Mouse (Mus musculus) c-Kit-positive CD71-positive TER-119-negative erythroid progenitor cells, embryonic 14.5 days (primary cell): Measurements from ENCODE around the gene Nubp1.
A peak's percentile ranks its signal among the peaks of the same experiment; 100 is the strongest.

ENCODE experiments used
- DNase-seq: peaks from one replicate; pipeline ENCODE4 v3.0.0-alpha.2; 2013; ENCODE audit warnings: low read depth

Gene Nubp1

DNA sequence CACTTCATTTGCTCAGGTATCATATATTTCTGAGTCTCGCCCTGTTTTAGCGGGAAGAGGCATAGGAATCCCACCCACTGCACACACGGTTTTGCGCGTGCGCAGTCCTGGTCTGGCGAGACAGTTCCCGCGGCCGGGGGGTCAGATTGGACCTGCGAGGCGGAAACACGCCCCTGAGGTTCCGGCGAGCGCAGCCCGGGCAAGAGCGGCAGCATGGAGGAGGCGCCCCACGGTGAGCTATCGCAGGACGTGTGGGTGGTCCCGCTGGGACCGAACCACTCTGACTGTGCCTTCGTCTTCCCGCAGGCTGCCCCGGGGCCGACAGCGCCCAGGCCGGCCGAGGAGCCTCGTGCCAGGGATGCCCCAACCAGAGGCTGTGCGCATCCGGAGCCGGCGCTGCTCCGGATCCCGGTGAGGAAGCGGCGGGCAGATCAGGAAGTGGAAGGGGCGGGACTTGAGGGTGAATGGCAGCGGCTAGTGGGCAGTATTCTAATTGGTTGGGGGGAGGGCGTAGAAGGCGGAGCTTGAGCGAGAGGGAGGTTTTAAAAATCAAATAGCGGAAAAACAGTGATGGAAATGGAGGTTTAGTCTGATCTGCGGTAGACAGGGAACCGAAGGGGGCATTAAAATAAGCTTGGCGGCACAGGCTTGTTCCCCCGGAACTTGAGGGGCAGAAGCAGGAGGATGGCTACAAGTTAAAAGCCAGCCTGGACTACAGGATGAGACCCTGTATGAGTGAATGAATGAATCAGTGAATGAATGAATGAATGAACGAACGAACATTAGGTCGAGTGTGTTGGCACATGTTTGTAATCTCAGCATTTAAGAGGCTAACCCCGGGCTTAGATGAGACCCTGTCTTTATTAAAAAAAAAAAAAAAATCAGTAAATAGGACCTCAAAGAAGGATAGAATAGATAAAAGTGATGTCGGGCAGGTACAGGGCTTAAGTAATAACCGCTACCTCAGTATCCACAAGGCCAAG lies at the start of gene Nubp1:
Nubp1 (plus strand) TSS at position 185 of the 983 bp plus-strand sequence.
- peak; percentile 85 for DNase-seq

DNA sequence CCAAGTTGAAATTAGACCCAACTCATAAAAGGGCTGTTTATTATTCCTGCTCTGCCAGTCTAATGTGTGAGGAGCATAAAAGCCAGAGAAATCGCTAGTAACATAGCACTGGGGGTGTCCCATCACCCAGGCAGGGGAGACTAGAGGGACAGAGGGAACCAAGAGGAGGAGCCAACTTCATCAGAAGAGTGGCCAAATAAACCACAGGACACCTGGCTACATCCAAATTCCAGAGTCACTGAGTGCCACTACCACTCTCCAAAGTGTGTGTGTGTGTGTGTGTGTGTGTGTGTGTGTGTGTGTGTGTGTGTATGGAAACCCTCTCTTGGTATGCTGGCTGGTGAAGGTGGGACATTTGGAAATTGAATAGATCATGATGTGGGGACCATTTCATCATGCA lies 48.7 kb upstream of the Nubp1 start:
- no peak for DNase-seq

DNA sequence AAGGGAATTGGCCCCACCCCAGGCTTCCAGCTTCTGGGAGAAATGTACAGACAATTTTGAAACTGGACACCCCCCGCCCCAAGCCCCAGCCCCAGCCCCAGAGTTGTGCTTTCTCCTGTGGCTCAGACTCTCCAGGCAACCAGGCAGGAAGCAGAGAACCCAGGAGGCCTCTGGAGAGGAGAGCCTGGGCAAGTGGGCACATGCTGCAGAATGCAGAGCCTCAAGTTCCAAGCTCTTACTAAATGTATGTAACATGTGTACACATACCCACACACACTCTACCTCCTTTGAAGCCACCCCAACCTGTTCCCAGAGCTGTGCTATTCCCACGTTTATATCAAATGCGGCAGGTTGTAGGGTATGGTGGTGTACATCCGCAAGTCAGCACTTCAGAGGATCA lies 46.0 kb upstream of the Nubp1 start:
- DNase-seq: no peak

DNA sequence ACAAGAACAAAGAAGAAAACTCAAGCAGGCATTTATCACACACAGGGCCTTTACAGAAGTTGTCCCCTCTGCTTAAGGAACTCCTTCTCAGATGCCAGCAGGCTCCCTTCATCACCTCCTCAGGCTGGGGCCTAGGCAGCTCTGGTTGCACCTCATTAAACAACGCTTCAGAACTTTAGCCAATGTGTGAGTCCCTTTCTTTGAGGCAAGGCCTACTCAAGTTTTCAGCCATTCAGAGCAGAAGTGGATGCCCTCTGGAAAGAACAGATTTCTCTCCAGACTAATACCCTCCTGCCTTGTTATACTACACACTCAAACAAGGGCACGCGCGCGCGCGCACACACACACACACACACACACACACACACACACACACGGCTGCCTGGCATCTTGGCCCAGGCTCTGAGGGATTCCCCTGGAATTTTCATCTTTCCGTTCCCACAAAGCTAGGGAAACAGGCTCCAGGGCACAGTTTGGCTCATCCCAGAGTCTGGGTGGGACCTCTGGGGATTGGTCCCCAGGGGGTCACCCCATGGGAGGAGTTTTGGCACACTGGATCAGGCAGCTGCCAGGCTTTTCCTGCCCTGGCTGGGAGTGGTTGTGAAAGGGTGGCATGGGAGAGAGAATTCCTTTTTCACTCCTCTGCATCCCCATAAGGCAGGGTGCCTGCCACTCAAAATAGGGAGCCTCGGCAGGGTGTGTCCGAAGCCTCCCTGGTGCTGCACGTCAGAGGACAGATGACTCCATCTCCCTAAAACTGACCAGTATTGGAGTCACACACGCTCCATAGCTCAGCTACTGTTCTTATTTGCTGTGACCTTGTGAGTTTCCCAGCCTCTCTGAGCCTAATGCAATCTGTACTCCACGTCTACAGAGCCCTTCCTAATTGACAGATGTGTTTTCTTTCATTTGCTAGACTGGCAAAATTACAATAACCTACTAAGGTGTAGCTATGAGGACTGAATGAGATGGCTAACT lies 45.2 kb upstream of the Nubp1 start:
- no peak for DNase-seq

DNA sequence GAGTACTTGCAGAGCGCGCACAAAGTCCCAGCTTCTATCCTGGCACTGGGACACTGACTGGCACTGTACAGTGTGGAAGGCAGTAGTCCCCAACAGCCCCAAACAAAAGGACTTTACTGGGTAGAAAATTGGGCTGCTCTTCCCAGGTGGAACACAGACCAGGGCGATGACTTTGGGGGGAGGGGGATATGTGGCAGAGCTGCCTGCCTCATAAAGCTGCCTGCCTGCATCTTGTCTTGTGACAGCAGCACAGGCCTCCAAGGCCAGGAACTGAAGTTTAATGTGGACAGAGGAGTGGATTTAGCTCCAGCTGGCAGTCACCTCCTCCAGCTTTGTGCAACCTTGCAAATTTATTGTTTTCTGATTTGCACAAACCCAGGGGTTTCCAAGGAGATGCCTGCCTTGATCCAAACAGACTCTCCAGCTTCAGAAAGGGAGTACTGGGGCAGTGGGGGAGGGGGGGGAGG lies 42.2 kb upstream of the Nubp1 start:
- DNase-seq: no peak

DNA sequence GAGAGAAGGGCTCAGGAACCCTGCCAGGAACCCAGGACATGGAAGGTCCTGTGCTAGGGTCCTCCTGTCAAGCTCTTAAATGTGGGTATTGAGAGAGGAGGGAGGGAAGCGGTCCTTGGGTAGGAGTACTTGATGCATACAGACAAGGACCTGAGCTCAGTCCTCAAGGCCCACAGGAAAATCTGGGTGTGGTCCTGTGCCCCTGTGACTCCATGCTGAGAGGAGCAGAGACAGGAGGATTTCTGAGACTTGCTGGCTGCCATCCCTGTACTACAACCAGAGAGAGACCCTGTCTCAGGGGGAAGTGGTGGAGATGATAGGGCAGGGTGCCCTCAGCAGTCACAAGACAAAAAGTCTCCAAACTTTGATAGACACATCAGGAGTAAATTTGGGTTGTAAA lies 41.8 kb upstream of the Nubp1 start:
- DNase-seq: no peak

DNA sequence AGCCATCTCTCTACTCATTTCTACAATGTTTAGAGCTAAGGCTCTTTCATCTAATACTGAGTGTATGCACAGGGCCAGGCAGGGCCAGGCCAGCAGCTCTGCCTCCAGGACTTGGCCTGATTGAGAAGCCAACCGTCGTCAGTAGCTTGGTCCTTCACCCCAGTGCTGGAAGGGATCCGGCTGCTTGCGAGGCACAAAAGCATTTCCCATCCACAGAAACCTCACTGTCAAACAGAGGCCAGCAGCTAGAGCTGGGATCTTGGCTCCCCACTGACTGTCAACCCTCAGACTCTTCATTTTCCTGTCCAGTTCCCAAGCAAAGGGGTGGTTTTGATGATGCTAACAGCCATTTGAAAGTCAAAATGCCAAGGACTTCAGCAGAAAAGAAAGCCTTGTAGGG lies 39.4 kb upstream of the Nubp1 start:
- no peak for DNase-seq

DNA sequence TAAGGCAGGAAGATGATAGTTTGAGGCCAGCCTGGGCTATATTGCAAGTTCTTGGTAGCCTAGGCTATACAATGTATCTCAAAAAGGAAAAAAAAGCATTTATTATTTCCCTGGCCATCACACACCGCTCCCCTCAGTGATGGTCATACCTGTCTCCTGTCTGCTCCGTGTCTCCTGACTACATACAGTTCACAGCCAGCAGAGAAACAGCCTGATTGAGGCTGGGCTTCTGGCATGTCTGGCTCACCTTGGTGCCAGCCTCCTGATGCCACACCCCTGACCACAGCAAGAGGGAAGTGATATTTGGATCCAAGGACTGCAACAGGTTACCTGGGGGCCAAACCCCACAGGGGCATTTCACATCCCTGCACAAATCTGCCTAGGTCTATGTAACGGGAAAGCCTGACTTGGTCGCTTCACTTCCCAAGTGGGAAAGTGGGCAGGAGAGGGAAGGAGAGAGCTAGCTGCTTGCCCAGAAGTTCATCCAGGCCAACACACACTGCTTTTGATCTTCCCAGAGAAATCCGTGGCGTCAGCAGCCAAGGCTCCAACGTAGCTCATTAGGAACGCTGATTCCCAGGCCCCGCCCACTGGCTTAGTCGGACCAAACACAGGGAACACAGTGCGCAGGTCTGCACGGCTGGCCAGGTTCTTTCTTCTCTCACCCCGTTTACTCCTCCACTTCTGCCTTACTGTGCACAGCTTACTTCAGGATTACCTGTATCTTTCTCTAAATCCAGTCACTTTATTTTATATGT lies 37.3 kb upstream of the Nubp1 start:
- no peak for DNase-seq

DNA sequence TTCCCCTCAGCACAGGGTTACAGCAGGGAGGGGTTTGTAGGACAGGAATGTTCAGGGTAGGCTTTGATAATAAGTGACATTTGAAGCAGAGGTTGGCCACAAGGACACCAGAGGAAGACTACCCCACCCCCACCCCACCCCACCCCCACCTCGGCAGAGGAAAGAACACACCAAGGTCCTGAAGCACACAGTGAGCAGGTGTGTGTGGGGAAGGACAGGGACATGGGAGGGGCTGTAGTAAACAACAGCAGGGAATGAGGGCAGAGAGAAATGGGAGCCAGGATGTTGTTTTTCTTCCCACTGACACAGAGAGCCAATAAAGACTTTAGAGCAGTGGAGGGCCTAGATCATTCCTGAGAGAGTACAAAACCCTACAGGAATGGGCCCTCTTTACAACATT lies 34.5 kb upstream of the Nubp1 start:
- DNase-seq: no peak

DNA sequence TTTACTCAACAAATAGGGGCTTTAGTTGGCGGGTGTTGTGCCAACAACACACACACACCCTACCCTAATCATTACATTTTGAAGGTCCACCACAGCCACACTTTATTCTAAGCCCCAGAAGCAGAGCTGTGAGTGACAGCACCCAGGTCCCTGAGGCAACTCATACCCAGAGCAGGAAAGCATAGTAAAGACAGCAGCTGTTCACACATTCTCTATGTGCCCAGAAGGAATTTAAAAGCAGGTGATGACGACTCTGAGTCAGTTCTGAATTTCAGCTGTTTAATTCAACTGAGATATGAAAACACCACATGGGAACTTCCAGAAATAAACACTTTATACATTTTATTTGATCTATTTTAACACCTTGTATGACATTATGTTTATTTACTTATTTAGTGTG lies 32.2 kb upstream of the Nubp1 start:
- DNase-seq: no peak

DNA sequence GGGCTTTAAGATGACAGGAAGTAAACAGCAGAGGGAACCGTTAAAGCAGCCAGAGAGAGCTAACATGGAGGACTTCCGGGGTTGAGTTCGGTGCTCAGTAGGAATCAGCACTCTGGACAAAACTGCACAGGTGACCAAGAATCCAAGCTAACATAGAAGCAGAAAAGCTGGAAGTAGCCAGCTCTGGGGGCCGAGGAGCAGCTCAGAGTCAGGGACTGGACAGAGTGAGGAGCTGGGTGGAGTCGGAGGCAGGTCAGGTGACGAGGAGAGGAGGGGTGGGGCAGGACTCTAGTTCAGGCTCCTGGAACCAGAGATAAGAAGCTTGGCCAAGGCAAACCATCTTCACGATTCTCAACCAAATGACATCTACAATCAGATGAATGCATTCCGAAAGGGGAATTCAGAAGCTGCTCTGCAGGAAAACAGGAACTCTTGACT lies 27.7 kb upstream of the Nubp1 start:
- DNase-seq: peak; percentile 68

DNA sequence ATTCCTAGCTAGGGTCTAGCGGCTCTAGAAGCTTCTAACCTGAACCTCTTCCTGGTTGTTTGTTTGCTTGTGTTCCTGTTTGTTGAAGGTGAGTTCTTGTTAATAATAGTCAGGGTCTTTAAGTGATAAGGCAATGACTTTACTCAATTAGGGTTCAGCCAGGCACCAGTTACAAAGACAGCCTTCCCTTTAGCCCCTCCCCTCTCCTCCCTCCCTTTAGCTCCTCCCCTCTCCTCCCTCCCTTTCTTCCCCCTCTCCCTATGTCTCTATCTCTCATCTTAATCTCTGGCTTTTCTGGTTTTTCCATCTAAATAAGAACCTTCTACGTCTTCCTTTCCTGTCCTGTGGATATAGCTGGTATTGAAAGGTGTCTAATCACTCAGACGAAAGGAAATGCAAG lies 27.2 kb upstream of the Nubp1 start:
- no peak for DNase-seq

DNA sequence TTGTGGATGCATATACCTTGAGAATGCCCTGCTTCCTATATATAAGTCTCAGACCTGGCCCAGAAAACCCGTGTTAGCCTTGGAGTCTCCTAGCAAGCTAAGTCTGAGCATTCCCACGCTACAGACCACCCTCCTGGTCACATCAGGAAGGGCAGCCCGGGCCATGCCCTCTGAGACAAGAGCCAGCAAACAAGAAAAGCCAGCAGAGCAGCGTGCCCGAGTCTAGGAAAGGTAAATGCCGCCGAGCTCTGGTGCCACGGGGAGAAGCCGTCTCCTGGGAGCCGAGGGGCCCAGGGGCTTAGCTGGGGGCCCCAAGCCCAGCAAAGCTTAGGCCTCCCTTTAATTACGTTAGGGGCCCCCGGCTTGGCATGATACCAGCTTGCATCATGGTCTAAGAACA lies 26.5 kb upstream of the Nubp1 start:
- DNase-seq: no peak

DNA sequence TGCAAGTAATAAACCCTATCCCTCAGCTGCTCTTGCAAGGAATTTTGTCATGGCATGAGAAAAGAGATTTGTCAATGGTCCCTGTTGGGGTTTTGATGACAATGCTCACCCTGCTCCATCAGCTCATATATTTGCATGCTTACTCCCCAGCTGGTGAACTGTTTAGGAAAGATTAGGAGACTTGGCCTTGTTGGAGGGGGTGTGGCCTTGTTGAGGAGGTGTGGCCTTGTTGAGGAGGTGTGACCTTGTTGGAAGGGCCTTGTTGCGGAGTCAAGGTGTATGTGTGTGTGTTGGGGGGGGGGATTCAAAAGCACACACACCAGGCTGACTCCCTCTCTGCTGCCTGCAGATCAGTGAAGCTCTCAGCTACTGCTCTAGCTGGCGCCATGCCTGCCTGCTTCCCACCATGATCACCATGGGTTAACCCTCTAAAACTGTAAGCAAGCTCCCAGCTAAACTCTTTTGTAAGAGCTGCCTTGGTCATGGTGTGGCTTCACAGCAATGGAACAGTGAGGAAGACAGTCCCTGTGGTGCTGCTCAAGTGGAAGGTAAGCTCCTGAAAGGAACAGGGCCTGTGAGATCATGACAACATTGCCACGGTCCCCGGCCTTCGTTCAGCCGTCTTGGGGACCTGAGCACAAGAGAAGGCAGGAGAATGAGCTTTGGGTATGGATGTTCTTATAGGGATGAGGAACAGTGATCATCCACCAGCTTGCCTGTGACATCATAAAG lies 22.9 kb upstream of the Nubp1 start:
- no peak for DNase-seq

DNA sequence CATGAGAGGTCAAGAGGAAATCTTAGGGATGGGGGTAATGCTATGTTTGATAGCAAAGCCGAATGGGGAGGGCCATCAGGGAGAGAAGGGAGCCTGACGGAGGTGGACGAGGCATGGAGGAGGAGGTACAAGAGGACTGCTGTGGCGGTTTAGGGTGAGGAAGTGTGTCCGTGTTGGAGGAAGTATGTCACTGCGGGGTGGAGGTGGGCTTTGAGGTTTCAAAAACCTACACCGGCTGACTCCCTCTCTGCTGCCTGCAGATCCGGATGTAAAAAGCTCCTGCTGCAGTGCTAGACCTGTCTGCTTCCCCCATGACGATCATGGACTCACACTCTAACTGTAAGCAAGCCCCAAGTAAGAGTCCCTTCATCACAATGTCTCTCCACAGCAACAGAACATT lies 19.2 kb upstream of the Nubp1 start:
- no peak for DNase-seq

DNA sequence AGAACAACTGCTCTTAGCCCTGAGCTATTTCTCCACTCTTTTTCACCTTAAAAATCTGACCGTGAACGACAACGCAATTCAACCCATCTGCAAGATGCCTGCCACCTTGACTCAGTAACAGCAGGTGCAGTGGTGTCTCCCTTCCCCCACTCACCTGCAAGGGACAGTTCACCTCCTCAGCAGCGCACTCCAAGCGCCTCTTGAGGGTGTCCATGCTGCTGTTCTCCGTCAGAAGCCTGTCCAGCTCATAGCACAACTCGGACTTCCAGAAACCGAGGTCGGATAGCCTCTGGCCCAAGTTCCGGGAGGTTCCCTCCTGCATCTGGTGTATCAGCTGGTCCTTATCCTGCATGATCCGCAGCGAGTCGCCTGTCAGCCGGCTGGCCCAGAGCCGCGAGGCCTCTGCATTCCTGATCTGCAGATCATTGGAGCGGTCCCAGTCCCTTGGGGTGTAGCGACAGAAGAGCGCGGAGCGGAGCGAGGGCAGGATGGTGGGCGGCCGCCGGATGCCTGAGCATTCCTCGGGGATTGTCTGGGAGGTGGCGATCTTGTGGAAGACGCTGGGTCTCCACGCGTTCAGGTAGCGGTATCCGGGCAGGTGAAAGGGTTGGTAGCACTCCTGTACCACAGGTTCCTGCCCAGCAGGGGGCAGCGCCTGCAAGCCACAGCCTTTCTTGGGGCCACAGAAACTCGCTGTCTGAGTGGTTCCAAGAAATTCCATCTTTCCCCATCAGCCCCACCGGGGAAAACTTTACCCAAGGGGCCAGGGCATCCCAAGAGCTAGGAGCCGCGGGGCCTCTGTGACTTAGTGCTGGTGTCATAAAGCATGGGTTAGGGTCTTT lies 16.8 kb upstream of the Nubp1 start, which contains the start of gene Tekt5:
Tekt5 (minus strand) TSS at position 792 of the 842 bp plus-strand sequence.
- DNase-seq: no peak

DNA sequence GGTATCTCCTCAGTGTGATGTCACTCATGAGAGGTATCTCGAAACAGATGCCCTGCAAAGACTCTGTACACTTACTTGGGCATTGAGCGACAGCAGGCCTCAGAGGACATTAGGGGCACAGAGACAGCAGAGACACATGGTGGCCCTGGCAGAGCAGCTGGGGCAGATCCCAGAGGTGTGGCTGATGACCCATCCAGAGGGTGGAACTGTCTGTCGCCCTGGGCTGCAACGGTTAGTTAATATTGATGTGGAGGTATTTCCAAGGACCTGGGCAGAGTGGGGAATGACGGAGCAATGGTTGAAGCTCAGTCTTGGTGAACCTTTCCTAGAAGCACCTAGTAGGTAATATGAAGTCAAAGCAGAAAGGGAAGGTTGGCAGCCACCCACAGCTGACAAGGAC lies 13.0 kb upstream of the Nubp1 start:
- DNase-seq: no peak

DNA sequence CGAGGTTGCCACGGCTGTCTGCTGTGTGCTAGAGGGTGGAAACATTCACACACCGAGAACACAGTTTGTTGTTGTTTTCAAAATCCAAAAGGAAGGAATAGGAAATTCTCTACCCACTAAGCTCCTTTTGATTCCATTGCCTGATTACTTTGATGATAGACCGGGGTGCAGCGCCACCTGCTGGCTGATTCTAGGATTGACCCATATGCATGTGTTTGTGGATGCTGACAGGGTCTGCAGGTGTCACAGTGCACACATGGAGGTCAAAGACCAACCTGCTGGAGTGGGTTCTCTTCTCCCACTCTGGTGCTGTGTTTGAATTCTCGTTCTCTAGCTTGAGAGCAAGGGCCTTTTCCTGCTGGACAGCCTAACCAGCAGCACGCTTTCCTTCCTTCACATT lies 12.6 kb upstream of the Nubp1 start:
- DNase-seq: peak; percentile 57

DNA sequence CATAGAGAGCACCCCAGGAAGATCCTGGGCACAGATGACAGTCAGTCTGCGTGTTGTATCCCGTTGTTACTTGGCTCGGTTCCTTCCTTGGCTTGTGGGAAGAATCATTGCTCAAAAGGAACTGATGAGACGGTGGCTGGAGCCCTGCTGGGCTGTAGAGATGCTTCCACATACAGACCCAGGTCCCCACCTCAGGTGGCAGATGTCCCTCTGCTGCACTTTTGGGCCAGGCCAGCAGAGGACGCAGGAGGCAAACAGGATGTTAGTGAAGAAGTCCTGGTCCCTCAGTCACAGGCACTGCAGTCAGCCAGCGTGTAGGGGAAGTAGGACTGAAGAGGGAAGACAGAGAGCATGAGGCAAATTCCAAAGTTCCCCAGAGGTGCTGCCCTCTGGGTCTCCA lies 4.2 kb downstream of the Nubp1 start:
- DNase-seq: no peak

DNA sequence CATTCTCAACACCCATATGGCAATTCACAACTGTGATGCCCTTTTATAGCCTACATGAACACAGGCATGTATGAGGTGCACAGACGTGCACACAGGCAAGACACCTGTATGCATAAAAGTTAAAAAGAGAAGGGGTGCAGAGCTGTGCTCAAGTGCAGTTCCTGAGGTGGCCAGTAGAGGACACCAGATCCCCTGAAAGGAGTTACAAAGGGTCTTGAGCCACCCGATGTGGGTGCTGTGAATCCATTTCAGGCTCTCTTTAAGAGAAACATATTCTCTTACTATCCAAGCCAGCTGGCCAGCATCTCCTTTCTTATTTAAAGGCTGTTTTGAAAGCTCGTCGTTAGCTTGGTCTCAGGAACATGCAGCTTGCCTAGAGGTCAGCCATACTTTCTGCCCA lies 5.1 kb downstream of the Nubp1 start:
- DNase-seq: no peak
